Mouse (Mus musculus) midbrain, embryonic 13.5 days (tissue): ENCODE results near the gene Slit3. TPM values are rescaled to one million over a fixed set of nuclear protein-coding genes. Genes with fewer than 3 reads are reported as not detected.

ENCODE experiments used
- ATAC-seq: fragments of 200-750 bp; cut with Nextera tagmentation; 2 replicates; pipeline ENCODE4 v1.8.0; 2017; ENCODE audit warnings: mild to moderate bottlenecking, moderate TSS enrichment, moderate library complexity
- H3K27ac ChIP-seq: fragments of 300-500 bp; sonication (generic); 2 replicates; pipeline ENCODE4 v1.5.1; 2015; ENCODE audit warnings: inconsistent platforms, mild to moderate bottlenecking, moderate library complexity
- H3K27me3 ChIP-seq: fragments of 300-500 bp; sonication (generic); 2 replicates; pipeline ENCODE4 v1.6.1; 2015; ENCODE audit warnings: mild to moderate bottlenecking, inconsistent platforms
- H3K36me3 ChIP-seq: fragments of 300-500 bp; sonication (generic); 2 replicates; pipeline ENCODE4 v1.6.1; 2015; ENCODE audit warnings: mild to moderate bottlenecking, inconsistent platforms
- H3K4me1 ChIP-seq: fragments of 300-500 bp; sonication (generic); replicated peaks from 2 replicates; pipeline ENCODE4 v1.6.1; 2015; ENCODE audit warnings: inconsistent platforms
- H3K4me2 ChIP-seq: fragments of 300-500 bp; sonication (generic); replicated peaks from 2 replicates; pipeline ENCODE4 v1.6.1; 2015; ENCODE audit warnings: moderate library complexity, mild to moderate bottlenecking, inconsistent platforms
- H3K4me3 ChIP-seq: fragments of 300-500 bp; sonication (generic); replicated peaks from 2 replicates; pipeline ENCODE4 v1.5.1; 2015; ENCODE audit warnings: mild to moderate bottlenecking, inconsistent platforms
- H3K9ac ChIP-seq: fragments of 300-500 bp; sonication (generic); replicated peaks from 2 replicates; pipeline ENCODE4 v1.6.1; 2015; ENCODE audit warnings: mild to moderate bottlenecking, inconsistent platforms
- H3K9me3 ChIP-seq: fragments of 300-500 bp; sonication (generic); 2 replicates; pipeline ENCODE4 v1.6.1; 2016; ENCODE audit warnings: mild to moderate bottlenecking, inconsistent platforms
- WGBS: fragments of 180-500 bp; shearing (Covaris S2); methylation state at CpG from one replicate; pipeline ENCODE4 v1.1.7; 2015; 5-methylcytosine and 5-hydroxymethylcytosine counted together
- polyA plus RNA-seq: library from polyadenylated mRNA; unstranded; fragments of >200 nt; fragmentation: Nextera tagmentation; extraction: Ambion mirVana; gene quantifications from 2 replicates; pipeline ENCODE4 v1.2.1, GENCODE M21; 2015

Gene Slit3
- polyA plus RNA-seq, 1 experiment from 2014 or later, result 6.6 TPM

DNA sequence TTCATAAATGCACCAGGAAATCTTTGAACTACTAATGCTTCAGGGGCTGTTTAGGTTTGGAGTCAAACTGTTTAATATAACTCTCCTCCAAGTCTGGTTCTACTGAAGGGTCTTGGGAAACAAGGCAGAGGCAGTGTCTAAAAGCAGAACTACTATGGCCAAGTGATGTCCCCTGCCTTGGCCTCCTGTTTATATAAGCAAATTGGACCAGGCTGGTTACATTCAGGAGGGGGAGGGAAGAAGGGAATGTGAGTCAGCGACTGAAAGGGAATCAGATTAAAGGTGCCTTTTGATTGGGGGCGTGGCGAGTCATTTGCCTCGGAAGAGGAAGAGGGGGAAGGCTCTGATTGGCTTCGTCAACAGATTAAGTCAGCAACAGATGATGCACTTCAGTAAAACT, 249.7 kb downstream of the Slit3 start:
- WGBS, result 15% methylated on average over 5 of the region's 5 CpGs
- Histone ChIP-seq H3K27me3 (peaks cover 91% of the 10 kb centered on the region), H3K36me3 (no peaks in the 10 kb centered on the region), H3K9ac (no peak overlapping the region), H3K9me3 (peaks cover 5% of the 10 kb centered on the region; the same call in 1 of the 2 replicates), H3K4me3 (no peak overlapping the region), H3K4me1 (peaks cover 15% of the 10 kb centered on the region), H3K4me2 (no peak overlapping the region), H3K27ac (no peak overlapping the region)
- no peak for ATAC-seq

DNA sequence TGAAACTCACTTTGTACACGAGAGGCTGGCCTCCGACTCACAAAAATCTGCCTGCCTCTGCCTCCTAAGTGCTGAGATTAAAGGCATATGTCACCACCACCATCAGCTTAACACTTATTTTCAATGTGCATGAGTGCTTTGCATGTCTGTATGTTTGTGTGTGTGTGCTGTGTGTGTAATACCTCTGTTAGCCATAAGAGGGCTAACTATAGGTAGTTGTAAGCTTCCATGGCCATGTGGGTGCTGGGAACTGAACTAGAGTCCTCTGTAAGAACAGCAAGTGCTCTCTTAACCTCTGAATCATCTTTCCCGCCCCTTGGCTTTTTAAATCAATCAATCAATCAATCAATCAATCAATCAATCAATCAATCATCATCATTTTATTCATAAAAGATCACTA, 251.4 kb downstream of the Slit3 start:
- Histone ChIP-seq H3K4me3 (no peak overlapping the region), H3K9ac (no peak overlapping the region), H3K27me3 (peaks cover 93% of the 10 kb centered on the region), H3K4me2 (no peak overlapping the region), H3K4me1 (0 out of 2 replicates have a peak, but pooled peaks cover 6% of the 10 kb centered on the region), H3K36me3 (no peaks in the 10 kb centered on the region), H3K9me3 (peaks cover 5% of the 10 kb centered on the region; the same call in 1 of the 2 replicates), H3K27ac (no peak overlapping the region)
- 94% methylated on average over 3 of the region's 3 CpGs for WGBS
- no peak for ATAC-seq

GRCm38 (mm10) chr11:35375072-35375471, 254.0 kb downstream of the Slit3 start:
- H3K9me3 ChIP-seq, result peaks cover 5% of the 10 kb centered on the region; the same call in 1 of the 2 replicates
- no peak overlapping the region for H3K9ac ChIP-seq
- peaks cover 82% of the 10 kb centered on the region for H3K27me3 ChIP-seq
- no peak for ATAC-seq
- no peaks in the 10 kb centered on the region for H3K36me3 ChIP-seq
- H3K27ac ChIP-seq, result no peak overlapping the region
- WGBS, result 73% methylated on average over 4 of the region's 4 CpGs
- H3K4me3 ChIP-seq, result no peak overlapping the region
- no peak overlapping the region for H3K4me2 ChIP-seq
- 0 out of 2 replicates have a peak, but pooled peaks cover 6% of the 10 kb centered on the region for H3K4me1 ChIP-seq

- Histone ChIP-seq H3K9ac (no peak overlapping the region), H3K36me3 (no peaks in the 10 kb centered on the region), H3K4me1 (no peaks in the 10 kb centered on the region), H3K4me3 (no peak overlapping the region), H3K27me3 (peaks cover 76% of the 10 kb centered on the region), H3K27ac (no peak overlapping the region), H3K9me3 (no peaks in the 10 kb centered on the region), H3K4me2 (no peak overlapping the region)
- ATAC-seq, result no peak
- 83% methylated on average over 7 of the region's 7 CpGs for WGBS
Measured at GRCm38 (mm10) chr11:35378802-35379201, 257.8 kb downstream of the Slit3 start.

DNA sequence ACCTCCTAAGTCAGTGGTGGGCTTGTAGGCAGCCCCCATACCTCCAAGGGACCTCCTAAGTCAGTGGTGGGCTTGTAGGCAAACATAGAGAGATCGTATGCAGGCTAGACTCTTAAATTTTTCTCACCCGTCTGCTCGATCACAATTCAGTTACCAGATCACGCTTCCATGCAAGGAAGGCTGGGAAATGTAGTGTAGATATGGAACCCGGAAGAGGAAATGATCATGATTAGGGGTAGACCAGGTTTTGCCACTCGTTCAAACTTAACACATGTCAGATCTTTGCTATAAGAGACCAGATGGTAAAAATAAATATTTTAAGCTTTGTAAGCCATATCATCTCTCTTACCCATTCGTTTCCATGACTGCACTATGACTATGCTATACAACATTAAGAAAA, 258.4 kb downstream of the Slit3 start:
- Histone ChIP-seq H3K9me3 (no peaks in the 10 kb centered on the region), H3K27ac (no peak overlapping the region), H3K36me3 (no peaks in the 10 kb centered on the region), H3K4me2 (no peak overlapping the region), H3K27me3 (peaks cover 79% of the 10 kb centered on the region), H3K4me3 (no peak overlapping the region), H3K9ac (no peak overlapping the region), H3K4me1 (no peaks in the 10 kb centered on the region)
- ATAC-seq, result no peak
- WGBS, result 89% methylated on average over 7 of the region's 7 CpGs

DNA sequence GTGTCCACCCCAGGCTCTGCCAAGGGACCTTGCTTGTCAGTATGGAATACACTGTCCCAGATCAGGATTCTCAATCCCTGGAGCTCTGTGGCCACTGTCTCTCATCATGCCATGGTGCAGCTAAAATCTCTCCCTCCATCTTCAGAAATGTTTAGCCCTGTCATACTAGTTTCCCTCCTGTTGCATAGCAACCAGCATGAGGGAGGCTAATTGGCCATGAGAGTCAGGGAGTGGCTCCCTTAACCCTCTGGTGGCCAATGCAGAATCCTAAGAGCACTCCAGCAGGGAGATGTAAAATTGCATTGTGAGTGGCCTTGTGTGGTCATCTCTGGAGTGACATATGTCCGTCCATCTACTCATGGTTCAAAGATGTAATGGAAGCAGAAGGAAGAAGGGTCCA, 259.7 kb downstream of the Slit3 start:
- Histone ChIP-seq H3K36me3 (no peaks in the 10 kb centered on the region), H3K27ac (no peak overlapping the region), H3K4me2 (no peak overlapping the region), H3K9me3 (no peaks in the 10 kb centered on the region), H3K27me3 (peaks cover 71% of the 10 kb centered on the region), H3K4me1 (no peaks in the 10 kb centered on the region), H3K9ac (no peak overlapping the region), H3K4me3 (no peak overlapping the region)
- no peak for ATAC-seq
- WGBS, result 84% methylated on average over 1 of the region's 1 CpGs

GRCm38 (mm10) chr11:35385444-35385843, 264.4 kb downstream of the Slit3 start:
- H3K4me3 ChIP-seq, result no peak overlapping the region
- no peaks in the 10 kb centered on the region for H3K9me3 ChIP-seq
- no peaks in the 10 kb centered on the region for H3K36me3 ChIP-seq
- H3K27me3 ChIP-seq, result peaks cover 74% of the 10 kb centered on the region
- no peak overlapping the region for H3K27ac ChIP-seq
- ATAC-seq, result no peak
- WGBS, result 20% methylated on average over 3 of the region's 3 CpGs
- no peak overlapping the region for H3K9ac ChIP-seq
- no peak overlapping the region for H3K4me2 ChIP-seq
- H3K4me1 ChIP-seq, result no peaks in the 10 kb centered on the region

DNA sequence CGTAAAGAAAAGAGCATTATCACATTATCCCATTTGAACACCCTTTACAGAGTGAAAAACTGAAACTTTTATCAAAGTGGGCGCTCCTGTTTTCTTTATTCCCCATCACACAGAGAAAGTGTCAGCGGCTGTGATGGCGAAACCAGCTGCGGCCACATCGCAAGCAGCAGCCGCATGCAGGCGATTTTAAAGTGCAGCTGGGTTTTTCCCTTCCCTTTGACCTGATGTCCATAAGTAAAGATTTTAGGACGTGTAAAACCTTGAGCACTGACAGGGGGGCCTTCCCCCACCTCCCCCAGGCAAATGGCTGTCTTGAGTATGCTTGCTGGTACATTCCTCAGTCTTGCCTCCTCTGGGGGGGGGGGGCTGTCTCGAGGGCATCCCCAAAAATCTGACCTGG, 266.8 kb downstream of the Slit3 start:
- Histone ChIP-seq H3K27me3 (peaks cover 61% of the 10 kb centered on the region), H3K4me2 (no peak overlapping the region), H3K9ac (no peak overlapping the region), H3K4me1 (no peaks in the 10 kb centered on the region), H3K4me3 (no peak overlapping the region), H3K36me3 (no peaks in the 10 kb centered on the region), H3K27ac (no peak overlapping the region), H3K9me3 (no peaks in the 10 kb centered on the region)
- ATAC-seq, result no peak
- WGBS, result 86% methylated on average over 10 of the region's 10 CpGs

DNA sequence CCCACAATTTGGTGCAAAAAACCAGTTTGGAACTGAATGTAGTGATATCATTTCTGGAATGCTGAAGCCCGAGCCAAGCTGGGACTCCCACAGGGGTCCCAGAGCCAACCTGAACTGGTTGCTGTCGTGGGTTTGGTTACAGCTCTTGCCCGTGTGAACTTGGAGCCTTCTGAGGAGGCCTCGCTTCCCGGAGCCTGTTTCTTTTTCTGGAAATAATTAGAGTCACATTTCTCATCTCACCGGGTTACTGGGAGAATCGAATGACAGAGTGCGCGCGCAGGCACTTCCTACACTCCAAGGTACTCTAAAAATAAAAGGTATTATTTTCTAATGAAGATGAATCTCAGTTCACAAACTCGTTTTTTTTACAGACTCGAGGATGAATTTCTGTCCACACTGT, 267.4 kb downstream of the Slit3 start:
- 83% methylated on average over 12 of the region's 12 CpGs for WGBS
- H3K4me2 ChIP-seq, result no peak overlapping the region
- H3K4me1 ChIP-seq, result no peaks in the 10 kb centered on the region

DNA sequence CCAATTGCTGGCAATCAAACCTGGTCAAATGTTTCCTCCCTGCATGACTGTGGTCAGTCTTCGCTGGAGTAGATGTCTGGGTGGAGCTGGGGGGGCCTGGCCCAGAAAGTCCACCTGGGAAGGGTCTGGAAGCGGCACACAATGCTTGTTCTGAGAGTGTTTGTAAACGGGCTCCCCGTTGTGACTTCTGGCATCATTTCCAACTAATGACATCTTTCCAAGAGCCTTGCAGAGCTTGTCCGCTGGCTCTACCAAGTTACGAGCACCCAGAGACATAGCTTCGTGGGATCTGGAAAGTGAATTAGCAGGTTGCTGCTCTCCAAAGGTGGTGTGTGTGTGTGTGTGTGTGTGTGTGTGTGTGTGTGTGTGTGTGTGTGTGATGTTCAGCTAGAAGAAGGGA, 268.3 kb downstream of the Slit3 start:
- Histone ChIP-seq H3K36me3 (no peaks in the 10 kb centered on the region), H3K9ac (no peak overlapping the region), H3K4me3 (no peak overlapping the region), H3K27me3 (peaks cover 55% of the 10 kb centered on the region), H3K9me3 (no peaks in the 10 kb centered on the region), H3K27ac (no peak overlapping the region), H3K4me1 (no peaks in the 10 kb centered on the region), H3K4me2 (no peak overlapping the region)
- no peak for ATAC-seq
- WGBS, result 87% methylated on average over 7 of the region's 7 CpGs

More for the DNA sequence above, 267.4 kb downstream of the Slit3 start:
- H3K27me3 ChIP-seq, result peaks cover 55% of the 10 kb centered on the region
- ATAC-seq, result no peak
- H3K9me3 ChIP-seq, result no peaks in the 10 kb centered on the region
- H3K9ac ChIP-seq, result no peak overlapping the region
- no peak overlapping the region for H3K4me3 ChIP-seq
- H3K36me3 ChIP-seq, result no peaks in the 10 kb centered on the region
- no peak overlapping the region for H3K27ac ChIP-seq

DNA sequence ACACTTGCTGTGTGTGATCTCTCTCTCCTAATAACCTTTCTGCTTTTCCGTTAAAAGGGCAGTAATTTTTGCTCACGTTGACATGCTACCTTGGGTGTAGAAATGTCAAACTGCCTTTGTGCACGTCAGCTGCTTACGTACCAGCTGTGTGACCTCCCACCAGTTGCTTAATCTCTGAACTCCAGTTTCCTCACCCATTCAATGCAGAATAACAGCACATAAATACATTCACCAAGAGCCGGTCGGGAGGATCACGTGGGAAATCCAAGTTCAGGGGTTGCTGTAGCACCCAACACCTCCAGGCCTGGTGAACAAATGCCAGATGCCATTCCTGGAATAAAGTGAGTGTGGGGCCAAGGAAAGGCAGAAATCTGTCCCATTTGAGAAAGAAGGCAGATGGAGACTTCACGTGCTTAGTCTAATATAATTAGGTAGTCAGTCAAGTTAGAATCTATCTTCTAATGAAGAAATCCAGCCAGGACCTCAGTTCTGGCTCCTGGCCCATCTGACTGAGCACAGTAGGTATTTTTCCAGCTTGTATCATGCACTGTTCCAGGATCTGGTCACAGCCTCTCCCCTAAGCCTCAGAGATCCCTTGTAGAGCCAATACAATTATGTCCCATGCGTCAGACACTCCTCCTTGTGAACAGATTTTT, 268.9 kb downstream of the Slit3 start:
- Histone ChIP-seq H3K36me3 (no peaks in the 10 kb centered on the region), H3K9me3 (no peaks in the 10 kb centered on the region), H3K4me3 (no peak overlapping the region), H3K9ac (no peak overlapping the region), H3K4me1 (no peaks in the 10 kb centered on the region), H3K4me2 (no peak overlapping the region), H3K27ac (no peak overlapping the region), H3K27me3 (peaks cover 55% of the 10 kb centered on the region)
- no peak for ATAC-seq
- 77% methylated on average over 9 of the region's 9 CpGs for WGBS

- Histone ChIP-seq H3K27me3 (peaks cover 48% of the 10 kb centered on the region), H3K36me3 (no peaks in the 10 kb centered on the region), H3K4me1 (no peaks in the 10 kb centered on the region), H3K9ac (no peak overlapping the region), H3K4me3 (no peak overlapping the region), H3K9me3 (no peaks in the 10 kb centered on the region), H3K4me2 (no peak overlapping the region), H3K27ac (no peak overlapping the region)
- ATAC-seq, result no peak
- WGBS, result 75% methylated on average over 5 of the region's 5 CpGs
Measured at GRCm38 (mm10) chr11:35393815-35394214, 272.8 kb downstream of the Slit3 start.

- no peak overlapping the region for H3K9ac ChIP-seq
- H3K4me2 ChIP-seq, result no peak overlapping the region
- H3K4me3 ChIP-seq, result no peak overlapping the region
- no peaks in the 10 kb centered on the region for H3K36me3 ChIP-seq
- H3K9me3 ChIP-seq, result no peaks in the 10 kb centered on the region
- no peaks in the 10 kb centered on the region for H3K4me1 ChIP-seq
- WGBS, result 72% methylated on average over 8 of the region's 8 CpGs
- no peak for ATAC-seq
- no peak overlapping the region for H3K27ac ChIP-seq
- H3K27me3 ChIP-seq, result peaks cover 33% of the 10 kb centered on the region
Measured at GRCm38 (mm10) chr11:35395376-35395775, 274.4 kb downstream of the Slit3 start.
